Mouse (Mus musculus) ES-Bruce4 (cell line): ENCODE measurements around the gene St3gal2. TPM values are rescaled to one million over a fixed set of nuclear protein-coding genes. Genes with fewer than 3 reads are reported as not detected.

Experiments used
- H3K27ac ChIP-seq: 2 replicates; pipeline ENCODE4 v1.5.1; 2012; ENCODE audit warnings: low read length, inconsistent platforms; ENCODE audit not compliant: insufficient read depth
- H3K27me3 ChIP-seq: 2 replicates; pipeline ENCODE4 v1.6.1; 2012; ENCODE audit warnings: mild to moderate bottlenecking, low read length, inconsistent platforms; ENCODE audit not compliant: control insufficient read depth, poor library complexity, insufficient read depth, severe bottlenecking
- H3K36me3 ChIP-seq: 2 replicates; pipeline ENCODE4 v1.6.1; 2012; ENCODE audit warnings: inconsistent platforms, mild to moderate bottlenecking, low read length, moderate library complexity; ENCODE audit not compliant: control insufficient read depth, poor library complexity, insufficient read depth, severe bottlenecking
- H3K4me1 ChIP-seq: one replicate; pipeline ENCODE4 v1.8.1; 2011; ENCODE audit warnings: low read length; ENCODE audit not compliant: control insufficient read depth, insufficient read depth
- H3K4me3 ChIP-seq: 2 replicates; pipeline ENCODE4 v1.5.1; 2011; ENCODE audit warnings: low read depth, mild to moderate bottlenecking, low read length
- H3K9ac ChIP-seq: 2 replicates; pipeline ENCODE4 v1.6.1; 2012; ENCODE audit warnings: low read depth, mild to moderate bottlenecking, inconsistent platforms; ENCODE audit not compliant: poor library complexity, severe bottlenecking
- H3K9me3 ChIP-seq: replicated peaks from 2 replicates; pipeline ENCODE4 v1.6.1; 2012; ENCODE audit warnings: mild to moderate bottlenecking, low read length, inconsistent platforms; ENCODE audit not compliant: control insufficient read depth, poor library complexity, insufficient read depth, severe bottlenecking
- CTCF ChIP-seq: IDR thresholded peaks from one replicate; pipeline ENCODE4 v1.8.1; 2011; ENCODE audit warnings: low read depth, low read length
- EP300 ChIP-seq: IDR thresholded peaks from 2 replicates; pipeline ENCODE4 v1.6.1; 2011; ENCODE audit warnings: low read depth, low read length; ENCODE audit not compliant: insufficient read depth
- POLR2A ChIP-seq: IDR thresholded peaks from one replicate; pipeline ENCODE4 v1.8.1; 2011; ENCODE audit warnings: low read length; ENCODE audit not compliant: insufficient read depth
- polyA plus RNA-seq: library from polyadenylated mRNA; stranded (reverse); fragments of >200 nt; gene quantifications from 2 replicates; pipeline ENCODE4 v1.2.4, GENCODE M21; 2011; ENCODE audit warnings: low read depth; ENCODE audit not compliant: missing spikeins, insufficient read depth, insufficient read length

The St3gal2 gene
- 7.1 and 8.6 TPM in 2 replicates for polyA plus RNA-seq

- peak within 1 kb of the TSS; percentile 90 for H3K9ac ChIP-seq
- H3K36me3 ChIP-seq, result no peaks in the 10 kb centered on the region
- no peaks in the 10 kb centered on the region for H3K27me3 ChIP-seq
- H3K4me3 ChIP-seq, result peak within 1 kb of the TSS; percentile 80
- TF ChIP-seq POLR2A, result no peak
- TF ChIP-seq CTCF, result no peak
- no peak for TF ChIP-seq EP300
- H3K4me1 ChIP-seq, result peaks cover 13% of the 10 kb centered on the region
- no peak within 1 kb of the TSS for H3K27ac ChIP-seq
- H3K9me3 ChIP-seq, result no peaks in the 10 kb centered on the region
Observed at GRCm38 (mm10) chr8:110919341-110920031, at the start of gene St3gal2. Gene St3gal2, plus strand, starts transcription at chr8:110919922.

DNA sequence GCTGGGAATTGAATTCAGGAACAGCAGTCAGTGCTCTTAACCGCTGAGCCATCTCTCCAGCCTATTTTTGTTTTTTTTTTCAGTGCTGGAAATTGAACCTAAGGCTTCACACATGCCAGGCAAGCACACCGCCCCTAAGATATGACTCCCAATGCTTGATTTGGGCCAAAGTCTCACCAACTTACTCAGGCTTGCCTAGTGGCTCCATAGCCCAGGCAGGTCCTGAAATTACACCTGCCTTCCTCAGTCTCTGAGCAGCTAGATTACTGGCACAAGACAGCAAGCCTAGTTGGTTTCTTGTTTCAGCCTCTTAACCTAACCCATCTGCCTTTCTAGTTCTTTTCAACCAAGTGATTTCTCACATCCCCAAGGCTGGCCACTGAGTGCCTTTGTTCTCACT, 49.2 kb upstream of the St3gal2 start:
- no peak overlapping the region for H3K4me3 ChIP-seq
- no peaks in the 10 kb centered on the region for H3K4me1 ChIP-seq
- no peak for TF ChIP-seq EP300
- no peak for TF ChIP-seq POLR2A
- no peak for TF ChIP-seq CTCF
- no peaks in the 10 kb centered on the region for H3K27me3 ChIP-seq
- H3K9ac ChIP-seq, result no peak overlapping the region
- H3K36me3 ChIP-seq, result peaks cover 60% of the 10 kb centered on the region
- H3K27ac ChIP-seq, result no peak overlapping the region
- no peaks in the 10 kb centered on the region for H3K9me3 ChIP-seq

DNA sequence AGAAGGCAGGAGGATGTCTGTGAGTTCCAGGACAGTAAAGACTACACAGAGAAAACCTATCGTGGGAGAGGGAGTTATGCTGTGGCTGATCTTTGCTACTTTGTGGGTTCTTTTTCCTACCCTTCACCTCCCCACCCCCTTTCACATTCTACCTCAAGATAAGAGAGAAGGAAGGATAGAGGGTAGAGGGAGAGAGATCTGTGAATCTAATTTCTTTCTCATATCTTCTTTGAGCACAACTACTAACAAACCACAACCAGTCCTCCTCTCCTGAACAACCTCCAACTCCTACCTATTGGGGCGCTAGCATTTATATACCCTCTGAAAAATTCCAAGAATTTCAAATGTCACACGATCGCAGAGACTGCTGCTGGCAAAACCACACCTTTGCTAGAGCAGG, 41.9 kb upstream of the St3gal2 start:
- H3K4me1 ChIP-seq, result no peaks in the 10 kb centered on the region
- no peaks in the 10 kb centered on the region for H3K9me3 ChIP-seq
- H3K9ac ChIP-seq, result no peak overlapping the region
- H3K27ac ChIP-seq, result no peak overlapping the region
- peaks cover 38% of the 10 kb centered on the region for H3K36me3 ChIP-seq
- no peak for TF ChIP-seq CTCF
- no peak for TF ChIP-seq POLR2A
- TF ChIP-seq EP300, result no peak
- no peak overlapping the region for H3K4me3 ChIP-seq
- no peaks in the 10 kb centered on the region for H3K27me3 ChIP-seq

DNA sequence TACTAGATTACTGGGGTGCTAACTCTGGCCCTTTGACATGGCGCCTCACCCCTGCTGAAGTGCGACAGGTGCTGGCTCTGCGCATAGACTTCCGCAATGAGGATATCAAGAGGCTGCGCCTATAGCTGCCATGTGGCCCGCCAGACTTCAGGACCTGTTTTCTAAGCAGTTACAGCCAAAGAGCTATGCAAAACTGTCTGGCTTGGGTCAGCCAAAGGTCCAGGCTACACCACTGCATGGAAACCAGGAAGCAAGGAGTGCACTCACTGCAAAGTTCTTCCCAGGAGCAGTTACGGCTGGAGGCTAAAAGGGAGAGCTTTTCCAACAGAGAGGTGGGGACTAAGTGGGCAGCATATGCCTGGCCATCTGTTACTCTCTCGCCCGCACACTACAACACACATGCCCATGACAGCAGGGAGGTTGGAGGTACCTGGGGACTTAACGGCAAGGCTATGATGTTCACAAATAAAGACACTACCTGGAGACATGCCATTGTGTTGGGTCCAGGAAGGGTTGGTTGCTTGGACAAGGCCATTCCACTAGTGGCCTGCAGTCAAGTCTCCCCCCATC, 37.9 kb upstream of the St3gal2 start:
- H3K4me1 ChIP-seq, result no peaks in the 10 kb centered on the region
- H3K27me3 ChIP-seq, result no peaks in the 10 kb centered on the region
- TF ChIP-seq POLR2A, result no peak
- TF ChIP-seq EP300, result no peak
- TF ChIP-seq CTCF, result no peak
- peaks cover 29% of the 10 kb centered on the region for H3K36me3 ChIP-seq
- H3K4me3 ChIP-seq, result no peak overlapping the region
- no peaks in the 10 kb centered on the region for H3K9me3 ChIP-seq
- H3K9ac ChIP-seq, result no peak overlapping the region
- H3K27ac ChIP-seq, result no peak overlapping the region

GRCm38 (mm10) chr8:110883824-110884223, 35.9 kb upstream of the St3gal2 start:
- Histone ChIP-seq H3K27ac (no peak overlapping the region), H3K27me3 (no peaks in the 10 kb centered on the region), H3K9ac (no peak overlapping the region), H3K4me1 (no peaks in the 10 kb centered on the region), H3K4me3 (no peak overlapping the region), H3K36me3 (peaks cover 24% of the 10 kb centered on the region), H3K9me3 (no peaks in the 10 kb centered on the region)
- no peak for TF ChIP-seq EP300

DNA sequence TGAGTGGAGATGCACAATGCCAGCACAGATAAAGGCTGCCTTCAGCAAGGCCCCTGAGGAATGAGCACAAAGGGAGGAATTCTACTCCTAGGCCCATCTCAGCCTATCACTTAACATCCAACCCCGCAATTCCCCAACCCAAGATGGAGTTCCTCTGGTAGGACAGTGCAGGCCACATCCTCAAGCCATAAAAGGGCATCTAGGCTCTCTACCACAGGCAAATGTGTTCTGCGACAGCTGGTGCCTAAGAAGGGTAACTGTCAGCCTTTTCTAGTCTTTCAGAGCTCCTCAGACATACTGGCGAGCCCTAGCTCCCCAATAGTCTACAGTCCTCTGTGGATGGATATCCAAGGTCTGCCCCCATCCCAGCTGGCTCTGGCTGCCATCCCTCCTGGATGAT, 33.1 kb upstream of the St3gal2 start:
- H3K4me3 ChIP-seq, result peak overlapping the region; percentile 44; the same call in 1 of the 2 replicates
- TF ChIP-seq CTCF (no peak), EP300 (no peak), POLR2A (no peak)
- no peak overlapping the region for H3K27ac ChIP-seq
- H3K4me1 ChIP-seq, result no peaks in the 10 kb centered on the region
- H3K36me3 ChIP-seq, result peaks cover 11% of the 10 kb centered on the region
- no peaks in the 10 kb centered on the region for H3K9me3 ChIP-seq
- no peak overlapping the region for H3K9ac ChIP-seq
- no peaks in the 10 kb centered on the region for H3K27me3 ChIP-seq
